Mouse (Mus musculus) layer of hippocampus, postnatal 36 days (tissue): Measurements from ENCODE around the gene Zfp994. TPM values are rescaled to one million over a fixed set of nuclear protein-coding genes. Genes with fewer than 3 reads are reported as not detected.
"Not testable (repeated sequence)": the region's sequence is repeated elsewhere in the genome, so short reads cannot be mapped to it uniquely, and the experiment has no call there.

Experiments
- DNase-seq, 2 experiments: peaks; one replicate each; pipeline ENCODE4 v3.0.0; 2022
- total RNA-seq, 2 experiments: library from RNA; stranded (reverse); gene quantifications; 2 replicates each; pipeline ENCODE4 v1.2.3; 2021

The Zfp994 gene
- total RNA-seq = 1 to 10 TPM; 4.9 to 5.3 TPM

DNA sequence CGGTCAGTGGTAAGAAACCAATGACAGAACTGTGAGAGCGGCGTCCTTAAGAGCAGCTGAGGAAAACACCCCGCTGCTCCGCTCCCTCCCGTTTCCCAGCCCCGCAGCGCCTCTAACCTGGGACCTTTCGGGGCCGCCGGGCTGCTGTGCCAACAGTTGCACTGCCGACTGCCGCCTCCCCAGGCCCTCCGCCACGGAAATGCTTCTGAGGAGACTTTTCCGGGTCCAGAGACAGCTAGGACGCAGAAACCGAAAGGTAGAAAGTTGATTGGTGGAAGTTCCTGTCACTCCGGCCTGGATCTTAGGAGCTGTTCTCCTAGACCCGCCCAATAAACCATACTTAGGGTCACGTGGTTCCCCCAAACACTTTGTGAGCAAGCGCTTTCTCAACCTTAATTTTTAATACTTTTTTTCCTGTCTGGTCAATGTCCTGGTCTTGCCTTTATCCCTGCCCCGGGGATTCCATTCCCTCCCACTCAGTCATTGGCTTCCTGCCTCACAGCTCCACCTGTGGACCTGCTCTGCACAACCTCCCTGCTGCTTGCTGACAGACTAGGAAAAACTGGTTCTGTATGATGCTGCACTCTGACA, at the start of gene Zfp994:
Zfp994 (minus strand) TSS at position 195 of the 591 bp plus-strand sequence.
- peak; percentile 90 for DNase-seq

DNA sequence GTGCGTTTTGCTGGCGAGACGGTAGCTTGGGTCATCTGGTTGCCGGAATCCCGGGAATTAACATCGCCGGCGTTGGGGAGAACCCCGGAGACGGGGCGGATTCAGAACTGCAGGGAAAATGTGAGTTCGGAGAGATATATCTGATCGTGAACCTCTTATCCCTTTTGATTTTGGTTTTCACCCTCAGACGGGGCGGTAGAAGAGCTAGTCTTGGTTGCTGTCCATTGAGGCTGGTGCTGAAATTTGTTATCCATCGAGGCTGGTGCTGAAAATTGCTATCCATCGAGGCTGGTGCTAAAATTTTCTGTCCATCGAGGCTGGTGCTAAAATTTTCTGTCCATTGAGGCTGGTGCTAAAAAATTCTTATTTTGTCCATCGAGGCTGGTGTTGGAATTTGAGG, 5.3 kb upstream of the Zfp994 start:
- not testable (repeated sequence) for DNase-seq

DNA sequence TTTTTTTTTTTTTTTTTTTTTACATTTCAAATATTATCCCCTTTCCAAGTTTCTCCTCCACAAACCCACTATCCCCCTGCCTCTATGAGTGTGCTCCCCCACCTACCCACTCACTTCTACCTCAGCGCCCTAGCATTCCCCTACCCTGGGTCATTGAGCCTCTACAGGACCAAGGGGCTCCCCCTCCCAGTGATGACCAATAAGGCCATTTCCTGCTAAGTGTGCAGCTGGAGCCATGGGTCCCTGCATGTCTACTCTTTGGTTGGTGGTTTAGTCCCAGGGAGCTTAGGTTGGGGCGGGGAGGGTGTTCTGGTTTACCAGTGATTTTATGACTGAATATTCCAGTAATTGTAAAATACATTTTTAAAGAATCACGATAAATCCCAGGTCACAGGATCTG, 401 bp downstream of the Zfp994 start:
- DNase-seq = peak in 1 of 2 experiments; percentile 3

- peak; percentile 5 to 11 for DNase-seq
Observed at GRCm38 (mm10) chr17:22165722-22166294, 59.6 kb downstream of the Zfp994 start, which contains the start of gene Zfp947. Zfp947 (minus strand) TSS chr17:22166190.

DNA sequence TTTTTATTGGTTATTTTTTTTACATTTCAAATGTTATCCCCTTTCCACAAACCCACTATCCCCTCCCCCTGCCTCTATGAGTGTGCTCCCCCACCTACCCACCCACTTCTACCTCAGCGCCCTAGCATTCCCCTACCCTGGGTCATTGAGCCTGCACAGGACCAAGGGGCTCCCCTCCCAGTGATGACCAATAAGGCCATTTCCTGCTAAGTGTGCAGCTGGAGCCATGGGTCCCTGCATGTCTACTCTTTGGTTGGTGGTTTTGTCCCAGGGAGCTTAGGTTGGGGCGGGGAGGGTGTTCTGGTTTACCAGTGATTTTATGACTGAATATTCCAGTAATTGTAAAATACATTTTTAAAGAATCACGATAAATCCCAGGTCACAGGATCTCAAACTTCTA, 60.1 kb downstream of the Zfp994 start:
- not testable (repeated sequence) for DNase-seq

DNA sequence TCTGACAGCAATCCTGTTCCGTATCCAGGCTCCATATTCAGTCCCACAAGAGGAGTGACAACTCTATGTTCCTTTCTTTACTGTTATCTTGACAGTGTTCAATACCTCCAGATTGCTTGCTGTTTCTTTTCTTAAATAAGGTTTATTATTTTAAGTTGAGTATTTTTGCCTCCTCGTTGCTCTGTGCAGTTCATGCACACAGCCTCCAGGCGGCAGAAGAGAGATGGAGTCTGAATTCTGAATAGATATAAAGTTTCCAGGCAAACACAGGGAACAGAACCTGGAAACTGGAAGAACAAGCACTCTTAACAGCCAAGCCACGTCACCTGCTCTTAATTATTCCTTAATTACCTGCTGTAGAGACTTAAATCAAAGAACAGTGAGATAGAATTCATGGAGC, 71.5 kb downstream of the Zfp994 start:
- DNase-seq = not testable (repeated sequence)

Other genes starting within 250 kb of the Zfp994 start
- under 1 TPM; 0.27 to 0.51 TPM for gene Zfp947, start 59.4 kb downstream of the Zfp994 start, total RNA-seq
- gene CT030661.1, start 89.2 kb upstream of the Zfp994 start, total RNA-seq = 10 to 100 TPM; 11.2 to 11.9 TPM
- 10 to 100 TPM; 10.2 to 11.6 TPM for gene Zfp944, start 135.8 kb upstream of the Zfp994 start, total RNA-seq
- 10 to 100 TPM; 12.6 to 12.9 TPM for gene Zfp758, start 135.8 kb upstream of the Zfp994 start, total RNA-seq
- gene Zfp946, start 198.6 kb upstream of the Zfp994 start, total RNA-seq = 10 to 100 TPM; 10.9 to 12.3 TPM